Mouse (Mus musculus) kidney, adult 18-20 months (tissue): ENCODE data around the gene Tysnd1.

Experiments
- DNase-seq: peaks from one replicate; pipeline ENCODE4 v3.0.0; 2021

Tysnd1 gene

DNA sequence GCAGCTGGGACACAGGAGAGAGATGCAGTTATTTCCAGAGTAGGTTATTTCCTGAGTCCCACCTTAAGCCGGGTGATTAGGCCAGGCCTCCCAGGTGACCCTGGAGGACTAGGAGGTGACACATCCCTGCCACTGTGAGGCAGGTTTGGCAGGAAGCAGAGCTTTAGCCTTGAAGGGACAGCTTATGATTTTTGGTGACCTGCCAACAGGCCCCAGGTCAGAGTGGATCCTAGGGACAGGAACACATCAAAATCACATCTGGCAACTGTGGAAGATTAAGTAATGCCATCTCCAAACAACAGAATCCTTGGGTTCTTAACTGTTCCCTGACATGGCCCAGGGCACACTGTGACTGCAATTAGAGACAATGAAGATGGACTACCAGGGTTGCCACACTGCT is 46.0 kb downstream of the Tysnd1 start:
- no peak for DNase-seq

DNA sequence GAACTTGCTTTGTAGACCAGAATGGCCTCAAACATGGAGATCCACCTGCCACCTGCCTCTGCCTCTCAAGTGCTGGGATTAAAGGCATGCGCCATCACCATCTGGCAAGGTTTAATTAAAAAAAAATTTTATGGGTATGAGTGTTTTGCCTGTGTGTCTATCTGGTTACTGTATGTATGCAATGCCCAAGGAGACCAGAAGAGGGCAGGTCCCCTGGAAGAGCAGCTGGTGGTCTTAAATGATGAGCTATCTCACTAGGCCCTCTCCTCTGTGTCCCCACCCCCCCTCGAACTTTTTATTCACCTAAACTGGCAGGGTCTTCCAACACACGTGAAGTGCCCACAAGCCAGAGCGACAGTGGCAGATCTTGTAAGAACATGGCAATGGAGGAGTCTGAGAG is 46.6 kb downstream of the Tysnd1 start:
- no peak for DNase-seq

GRCm38 (mm10) chr10:61742336-61742735 is 47.0 kb downstream of the Tysnd1 start:
- no peak for DNase-seq

DNA sequence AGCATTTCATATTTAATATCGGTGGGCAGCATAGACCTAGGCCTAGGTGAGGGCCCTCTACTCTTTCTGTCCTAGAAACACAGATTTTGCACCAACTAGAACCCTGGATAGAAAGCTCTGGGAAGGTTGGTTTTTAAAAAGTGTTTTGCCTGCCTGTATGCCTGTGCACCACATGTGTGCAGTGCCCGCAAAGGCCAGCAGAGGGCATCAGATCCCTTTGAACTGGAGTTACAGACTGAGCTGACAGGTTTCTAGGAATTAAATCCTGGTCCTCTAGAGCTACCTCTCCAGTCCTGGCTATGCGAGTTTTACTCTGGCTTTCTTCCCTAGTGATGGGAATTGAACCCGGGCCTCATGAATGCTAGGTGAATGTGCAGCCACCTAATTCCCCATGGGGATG is 49.8 kb downstream of the Tysnd1 start:
- peak; percentile 47 for DNase-seq

GRCm38 (mm10) chr10:61747302-61747701 is 52.0 kb downstream of the Tysnd1 start:
- DNase-seq = no peak

- DNase-seq = no peak
Observed at GRCm38 (mm10) chr10:61750014-61750413, 54.7 kb downstream of the Tysnd1 start.

GRCm38 (mm10) chr10:61751534-61752219 is 56.4 kb downstream of the Tysnd1 start:
- DNase-seq = peak; percentile 71
